Mouse (Mus musculus) urinary bladder, postnatal 25 days (tissue): ENCODE measurements at regions not wholly inside any gene's neighbourhood (a gene's known extent, or its start where the extent isn't known, plus 50 kb on each side); places are given as distances from the start of the nearest gene placed in this dataset.

Experiments used
- DNase-seq: peaks from one replicate; pipeline ENCODE4 v3.0.0; 2022; ENCODE audit warnings: low spot score

DNA sequence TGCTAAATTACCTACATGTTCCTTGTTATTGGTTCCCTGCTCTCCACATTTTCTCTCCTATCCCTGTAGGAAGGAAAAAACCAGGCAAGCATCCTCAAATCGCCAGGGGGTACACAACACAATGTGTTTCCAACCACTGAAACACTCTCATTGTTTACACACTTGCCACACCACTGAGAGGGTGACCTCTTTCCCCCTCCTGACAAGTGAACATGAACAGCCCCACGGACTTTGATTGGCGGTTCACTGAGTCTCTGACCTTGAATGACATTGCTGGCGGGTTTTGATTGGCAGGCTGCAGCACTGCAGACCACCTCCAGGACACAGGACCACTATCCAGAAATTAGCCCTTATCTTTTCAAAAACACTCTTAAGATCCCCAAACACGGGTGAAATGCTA, 211.7 kb upstream of the Onecut1 start:
- DNase-seq, result no peak

DNA sequence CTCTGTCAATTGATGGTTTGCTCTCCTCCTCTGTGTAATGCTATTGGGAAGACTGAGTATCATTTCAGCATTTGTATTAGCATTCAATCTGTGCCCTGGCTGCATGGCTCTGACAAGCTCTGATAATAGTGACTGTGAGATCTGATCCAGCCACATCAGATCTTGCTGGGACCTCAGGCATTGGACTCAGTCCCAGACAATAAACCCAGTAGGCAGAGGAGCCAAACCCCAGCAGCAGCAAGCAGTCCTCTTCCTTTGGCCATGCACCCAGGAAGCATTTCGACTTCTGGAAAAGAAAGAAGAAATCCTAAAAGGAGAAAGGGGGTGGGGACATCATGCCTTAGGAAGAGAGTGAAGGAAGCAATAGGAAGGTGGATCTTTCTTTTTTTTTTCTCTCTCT, 205.8 kb upstream of the Onecut1 start:
- DNase-seq, result no peak

DNA sequence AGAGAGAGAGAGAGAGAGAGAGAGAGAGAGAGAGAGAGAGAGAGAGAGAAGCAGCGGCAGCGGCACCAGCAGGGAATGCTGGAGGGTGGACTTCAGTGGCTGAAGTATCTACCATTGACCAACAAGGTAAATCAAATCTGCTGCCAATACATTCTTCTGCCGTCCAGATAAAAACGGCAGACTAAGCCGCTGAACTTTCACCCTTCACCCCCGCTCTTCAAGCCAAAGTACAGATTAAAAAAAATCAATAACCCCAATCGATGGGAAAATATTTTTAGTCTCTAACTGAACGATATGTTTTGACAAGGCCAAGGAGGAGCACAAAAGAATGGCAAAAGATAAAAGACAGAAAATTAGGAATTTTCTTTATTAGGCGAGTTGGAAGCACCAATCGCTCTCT, 205.3 kb upstream of the Onecut1 start:
- no peak for DNase-seq

DNA sequence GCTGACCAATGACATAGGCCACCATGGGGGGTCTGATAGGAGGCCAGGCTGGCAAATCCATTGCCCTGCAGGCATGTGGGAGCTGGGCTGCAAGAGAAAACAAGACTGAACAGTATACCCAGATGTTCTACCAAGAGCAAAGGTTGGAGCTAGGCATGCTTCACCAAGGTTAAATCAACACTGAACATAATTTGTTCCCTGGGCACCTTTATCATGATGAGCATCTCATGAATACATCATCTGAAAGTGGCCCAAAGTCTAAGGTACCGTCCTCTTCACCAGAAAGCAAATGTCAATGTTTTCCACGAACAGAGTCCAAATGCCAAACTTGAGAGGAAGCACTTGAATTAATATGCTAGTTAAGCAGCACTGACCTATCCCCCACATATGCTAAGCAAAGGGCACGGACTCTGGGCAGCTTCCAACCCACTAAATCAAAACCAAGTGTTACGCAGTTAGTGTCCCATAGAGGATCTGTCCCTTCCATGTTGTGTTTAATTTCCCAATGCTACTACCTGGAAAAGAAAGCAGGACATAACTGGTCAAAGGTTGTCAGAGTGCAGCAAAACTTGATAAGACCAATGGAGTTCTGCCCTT, 190.3 kb upstream of the Onecut1 start:
- no peak for DNase-seq

DNA sequence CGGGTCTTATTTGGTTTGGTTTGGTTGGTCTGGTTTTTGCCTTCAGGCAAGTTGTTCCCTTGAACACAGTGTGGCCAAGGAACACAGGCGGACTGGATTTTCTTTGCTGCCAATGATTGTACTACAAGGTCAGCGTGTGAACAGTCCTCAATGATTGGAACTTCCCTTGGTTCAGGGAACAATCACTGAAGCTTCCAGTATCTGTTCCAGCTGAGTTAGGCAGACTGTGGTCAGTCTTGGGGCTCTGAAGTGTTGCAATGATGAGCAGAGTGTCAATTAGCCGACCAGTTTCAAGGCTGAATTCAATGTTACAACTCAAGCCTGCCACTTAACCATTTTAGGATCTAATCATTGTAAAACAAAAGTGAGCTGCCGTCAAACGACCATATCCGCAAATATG, 189.5 kb upstream of the Onecut1 start:
- no peak for DNase-seq

DNA sequence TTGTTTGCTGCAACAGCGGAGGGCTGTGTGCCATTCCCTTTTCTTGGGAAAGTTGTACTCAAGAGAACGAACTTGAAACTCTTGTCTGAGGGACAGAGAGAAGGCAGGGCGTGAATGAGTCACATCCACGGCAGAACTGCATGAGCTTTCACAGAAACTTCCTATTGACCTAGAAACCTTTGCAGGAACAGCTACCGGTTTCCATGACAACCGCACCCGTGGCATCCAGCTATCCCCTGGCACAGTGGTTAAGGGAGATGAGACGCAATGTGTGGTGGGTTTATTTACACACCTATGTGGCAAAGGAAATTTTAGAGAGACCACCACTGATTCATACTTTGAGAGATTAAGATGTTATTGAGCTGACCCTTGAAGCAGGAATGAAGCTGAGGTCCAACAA, 163.5 kb upstream of the Onecut1 start:
- no peak for DNase-seq

DNA sequence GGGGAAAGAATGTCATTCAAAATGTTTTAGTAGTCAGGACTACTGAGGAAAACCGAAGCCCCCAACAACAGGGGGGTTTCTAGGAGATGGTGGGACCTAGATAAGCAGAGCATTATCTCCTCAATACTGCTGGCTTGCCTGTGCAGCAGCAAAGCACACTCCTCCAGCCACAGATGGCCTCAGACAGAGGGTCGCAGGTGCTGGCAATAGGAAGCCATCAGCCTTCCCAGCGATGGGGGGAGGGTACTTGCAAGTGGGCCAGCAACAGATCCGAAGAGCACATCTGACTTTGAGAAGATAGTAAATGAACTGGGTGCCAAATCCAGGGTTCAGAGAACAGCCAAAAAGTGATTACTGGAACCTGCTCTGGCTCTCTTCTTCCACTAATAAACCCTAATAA, 156.0 kb upstream of the Onecut1 start:
- DNase-seq, result no peak

DNA sequence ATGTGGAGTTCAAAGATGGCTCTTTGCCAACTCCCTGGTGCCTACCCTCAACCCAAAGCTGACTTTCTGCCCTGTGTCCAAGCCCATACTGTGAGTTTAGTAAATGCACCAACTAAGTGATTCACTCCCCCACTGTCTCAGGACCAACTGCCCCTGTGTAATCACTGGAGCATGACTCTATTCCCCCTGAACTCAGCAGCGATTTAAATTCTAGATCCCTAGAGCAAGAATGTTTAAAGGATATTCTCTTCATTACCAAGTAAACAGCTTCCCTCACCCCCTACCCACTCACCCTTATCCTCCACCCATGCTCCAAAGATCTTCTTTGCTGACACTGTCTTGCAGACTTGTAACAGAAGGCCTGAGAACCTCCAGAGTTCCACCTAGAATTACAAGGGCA, 154.1 kb upstream of the Onecut1 start:
- DNase-seq, result no peak

DNA sequence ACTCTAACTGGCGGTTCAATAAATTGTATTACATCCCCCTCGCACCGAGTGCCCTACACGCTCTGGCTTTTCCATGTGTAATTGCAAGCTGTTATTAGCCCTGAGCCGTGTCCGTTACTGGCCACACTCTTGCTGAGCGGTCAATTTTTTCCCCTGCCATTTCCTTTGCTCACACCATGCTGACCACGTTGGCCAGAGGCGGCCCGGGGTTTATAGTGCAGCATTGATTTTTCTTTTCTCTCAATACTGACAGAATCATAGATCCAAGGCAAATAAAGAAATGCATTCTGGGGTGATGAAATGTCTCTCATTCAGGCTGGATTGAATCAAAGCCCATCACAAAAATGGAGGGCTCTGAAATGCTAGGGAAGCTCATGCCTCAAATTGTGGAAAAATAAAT, 150.0 kb upstream of the Onecut1 start:
- DNase-seq, result no peak

DNA sequence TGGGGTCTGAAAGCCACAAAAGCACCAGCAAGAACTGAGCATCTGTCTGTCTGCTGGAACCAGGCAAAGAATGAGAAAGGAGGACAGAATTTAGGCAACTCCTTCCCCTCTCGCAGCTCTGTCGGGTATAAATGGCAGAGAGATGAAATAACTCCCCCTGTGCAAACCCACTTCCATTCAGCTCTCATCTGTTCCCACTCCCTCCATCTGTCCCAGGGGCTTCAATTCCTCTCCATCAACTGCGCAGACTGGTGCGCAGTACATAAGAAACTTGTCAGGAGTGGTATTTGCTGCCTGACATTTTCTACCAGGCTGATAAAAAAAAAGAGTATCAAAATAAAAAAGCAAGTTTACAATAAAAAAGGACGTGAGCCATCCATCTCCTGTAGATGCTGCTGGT, 129.3 kb upstream of the Onecut1 start:
- no peak for DNase-seq

DNA sequence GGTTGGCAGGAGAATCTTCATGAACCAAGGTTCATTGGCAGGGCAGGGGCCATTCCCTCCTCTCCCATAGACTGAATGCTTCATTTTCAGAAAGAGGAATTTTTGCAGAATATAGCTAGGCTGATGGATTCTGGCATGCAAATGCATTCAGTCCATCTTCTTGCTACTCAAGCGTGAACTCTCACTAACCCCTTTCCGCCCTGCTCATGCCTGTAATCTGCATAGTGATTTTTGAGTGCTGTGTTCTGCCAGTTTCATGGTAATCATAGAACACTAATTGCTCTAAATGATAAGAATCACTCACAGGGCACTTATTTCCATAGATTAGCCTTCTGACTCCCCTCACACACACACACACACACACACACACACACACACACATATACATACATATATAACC, 119.8 kb upstream of the Onecut1 start:
- DNase-seq, result no peak

DNA sequence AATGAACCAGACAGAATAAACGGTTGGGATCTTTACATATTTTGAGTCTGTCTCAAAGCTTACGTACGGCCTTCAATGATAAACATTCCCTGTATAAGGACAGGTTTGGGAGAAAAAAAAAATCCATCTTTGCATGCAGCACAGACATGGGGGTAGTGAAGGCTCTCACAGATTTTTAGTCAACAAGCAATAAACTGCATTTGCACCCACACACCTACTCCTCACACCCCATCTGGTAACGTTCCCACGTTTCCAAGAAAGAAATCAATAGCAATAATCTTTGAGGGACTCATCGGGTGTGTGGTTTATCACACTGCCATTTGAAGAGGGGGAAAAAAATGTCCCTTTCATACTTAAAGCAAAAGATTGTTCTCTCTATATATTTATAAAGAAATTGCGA, 113.8 kb upstream of the Onecut1 start:
- DNase-seq, result no peak

DNA sequence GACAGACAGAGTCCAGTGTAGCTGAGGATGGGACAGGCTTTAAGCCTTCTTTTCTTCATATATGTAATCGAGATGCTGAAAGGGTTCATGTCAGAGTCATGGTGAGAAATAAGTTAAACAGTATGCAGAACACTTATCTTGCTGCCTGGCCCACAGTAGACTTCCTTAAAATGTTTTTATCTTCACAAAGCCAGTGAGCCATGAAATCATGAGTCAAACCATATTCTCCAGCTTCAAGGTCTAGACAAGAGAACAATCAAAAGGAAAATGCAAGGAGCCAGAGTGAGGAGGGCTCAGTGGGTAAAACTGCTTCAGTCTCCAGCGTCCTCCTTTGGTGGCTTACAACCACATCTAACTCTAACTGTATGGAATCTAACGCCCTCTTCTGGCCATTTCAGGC, 103.7 kb upstream of the Onecut1 start:
- DNase-seq, result no peak

DNA sequence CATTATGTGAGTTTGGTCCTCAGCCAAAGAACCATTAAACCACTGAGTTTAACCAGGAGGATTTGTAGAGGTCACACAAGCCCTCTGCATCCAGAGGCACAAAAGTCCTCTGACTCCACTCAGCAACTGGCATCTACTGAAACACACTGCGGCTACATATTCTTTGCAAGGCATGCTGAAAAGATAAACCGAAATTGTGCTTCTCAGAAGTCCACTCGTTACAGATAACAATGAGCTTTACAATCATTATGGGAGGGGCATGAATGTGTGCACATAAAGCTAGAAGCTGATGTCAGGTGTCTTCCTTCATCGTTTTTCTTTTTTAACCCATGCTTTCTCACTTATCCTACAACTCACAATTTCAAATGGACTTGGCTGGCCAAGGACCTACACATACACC, 102.8 kb upstream of the Onecut1 start:
- DNase-seq, result no peak

DNA sequence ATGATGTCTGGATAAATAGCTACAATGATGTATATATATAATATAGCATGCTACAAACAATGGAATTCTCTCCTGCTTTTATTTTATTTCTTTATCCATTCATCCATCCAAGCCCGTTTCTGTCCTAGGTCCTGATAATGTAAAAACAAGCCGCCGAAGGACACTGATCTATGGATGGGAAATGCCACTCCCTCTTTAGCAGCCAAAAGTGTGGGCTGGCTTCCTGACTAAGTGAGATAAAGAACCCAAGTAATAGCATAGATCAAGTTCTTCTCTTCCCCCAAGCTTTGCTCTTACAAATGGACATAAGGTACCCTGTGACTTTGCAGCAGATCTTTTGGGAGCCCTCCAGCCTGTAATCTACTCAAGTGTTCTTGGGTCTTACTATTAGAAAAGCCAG, 81.3 kb upstream of the Onecut1 start:
- DNase-seq, result no peak

DNA sequence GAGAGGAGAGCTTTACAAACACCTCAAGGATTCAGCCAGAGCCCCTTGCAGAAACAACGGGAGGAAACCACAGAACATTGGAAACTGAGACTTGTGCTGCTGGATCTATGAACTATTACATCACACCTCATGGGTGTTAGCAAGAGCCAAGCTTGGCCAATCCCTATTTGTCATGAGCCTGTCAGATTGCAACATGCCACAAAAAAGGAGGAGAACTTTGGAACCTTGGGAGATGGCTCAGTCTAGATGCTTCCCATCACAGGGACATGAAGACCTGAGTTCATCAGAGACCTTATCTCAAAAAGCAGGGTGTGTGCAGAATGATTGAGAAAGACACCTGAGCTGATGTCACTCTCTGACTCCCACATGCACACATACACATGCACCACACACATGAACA, 68.3 kb upstream of the Onecut1 start:
- DNase-seq, result no peak

DNA sequence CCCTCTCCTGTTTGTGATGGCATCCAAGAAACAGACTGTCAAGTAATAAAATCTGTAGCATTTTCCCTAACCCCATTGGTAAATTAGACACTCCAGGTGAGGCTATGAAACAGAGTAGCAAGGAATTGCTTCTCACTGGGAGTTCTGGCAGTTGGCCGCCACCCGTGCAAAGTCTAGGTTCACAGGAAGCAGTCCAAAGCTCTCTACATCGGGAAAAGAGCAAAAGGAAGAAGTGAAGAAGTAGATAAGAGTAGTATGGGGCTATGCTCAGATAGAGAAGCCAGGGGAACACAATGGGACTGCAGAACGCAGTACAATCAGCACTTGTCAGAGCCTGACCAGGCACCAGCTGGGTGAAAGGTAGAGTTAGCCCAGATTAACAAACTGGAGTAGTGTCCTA, 65.7 kb upstream of the Onecut1 start:
- DNase-seq, result no peak

DNA sequence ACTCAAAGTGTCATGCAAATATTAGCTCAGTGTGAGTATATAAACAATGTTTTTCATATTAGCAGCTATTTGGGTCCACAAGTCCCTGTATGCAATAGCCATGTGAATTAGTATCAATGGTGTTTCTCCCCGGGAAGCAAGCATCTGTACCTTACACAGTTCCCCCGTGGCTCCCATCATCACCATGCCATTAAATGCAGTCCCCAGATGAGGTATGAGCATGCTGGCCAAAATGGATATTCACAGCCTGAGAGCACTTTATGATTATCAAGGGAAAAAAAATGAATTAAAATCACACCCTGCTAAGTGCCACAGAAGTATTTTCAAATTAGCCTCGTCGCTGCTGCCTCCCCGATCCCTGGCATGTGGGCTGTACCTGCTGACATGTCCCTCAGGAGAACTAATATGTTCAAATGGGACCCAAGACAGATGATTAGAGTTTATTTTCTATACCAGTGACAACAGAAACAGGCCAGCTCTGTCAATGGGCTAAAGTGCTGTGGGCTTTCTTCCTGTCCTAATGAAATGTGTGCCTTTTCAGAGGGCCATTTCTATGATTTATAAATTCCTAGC, 64.4 kb upstream of the Onecut1 start:
- DNase-seq, result no peak

DNA sequence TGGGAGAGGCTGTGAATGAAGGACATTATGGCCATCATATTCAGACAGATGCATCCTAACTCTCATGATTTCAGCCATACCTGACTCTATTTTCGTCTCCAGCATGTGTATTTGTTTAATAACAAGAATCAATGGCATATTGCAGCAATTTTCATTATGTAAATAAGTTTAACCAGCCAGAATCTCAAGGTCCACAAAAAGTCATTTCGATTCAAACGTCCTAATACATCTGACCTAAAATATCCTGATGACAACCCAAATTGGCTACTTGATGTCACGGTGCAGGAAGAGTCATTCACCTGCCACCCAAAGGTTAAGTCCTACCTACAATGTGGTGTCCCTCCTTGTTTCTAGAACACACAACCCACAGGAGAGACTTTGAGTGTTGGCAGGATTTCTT, 60.6 kb upstream of the Onecut1 start:
- DNase-seq, result no peak

DNA sequence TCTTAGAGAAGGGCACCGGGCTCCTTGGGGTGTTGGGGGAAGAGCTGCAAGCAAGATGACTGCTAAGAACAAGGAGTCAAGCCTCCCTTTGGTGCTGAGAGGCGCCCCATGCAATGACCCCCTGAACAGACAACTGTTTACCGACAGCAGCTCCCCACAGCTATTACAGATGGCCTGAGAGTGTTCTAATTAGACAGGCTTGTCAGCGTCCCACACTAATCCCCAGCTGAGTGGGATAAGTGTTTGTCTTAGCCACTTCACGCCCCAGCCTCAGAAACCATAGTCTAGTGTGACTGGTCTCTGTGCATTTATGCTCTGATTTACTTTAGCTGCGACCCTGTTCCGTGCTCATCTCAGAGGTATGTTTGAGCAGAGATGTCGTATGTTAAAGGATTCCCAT, 50.3 kb upstream of the Onecut1 start:
- no peak for DNase-seq
